Mouse (Mus musculus): Measurements from ENCODE around the gene Platr17.

GRCm38 (mm10) chr17:33920282-33921097 is 15.6 kb downstream of the Platr17 start:
- TF ChIP-seq CTCF (IDR thresholded peaks at IDR 0.05; ENCODE audit: extremely low read depth, insufficient read depth, insufficient read length, insufficient replicate concordance) = peak; percentile 91
- no peak for TF ChIP-seq POLR2A (IDR thresholded peaks at IDR 0.05; ENCODE audit: low read depth, low read length)
